Mouse (Mus musculus): ENCODE measurements around the gene Sash1. TPM values are rescaled to one million over a fixed set of nuclear protein-coding genes. Genes with fewer than 3 reads are reported as not detected.

Sash1 gene
- polyA plus RNA-seq, 1 experiment from 2014 or later = 4.6 TPM

GRCm38 (mm10) chr10:8898099-8898777, 12.4 kb upstream of the Sash1 start:
- no peak overlapping the region for H3K4me2 ChIP-seq
- no peak for ATAC-seq (replicated peaks; ENCODE audit: insufficient number of reproducible peaks, insufficient read depth, low FRiP score, low read depth)
- H3K4me3 ChIP-seq = no peak overlapping the region
- H3K4me1 ChIP-seq (replicated peaks) = no peaks in the 10 kb centered on the region
- H3K9me3 ChIP-seq (replicated peaks) = no peaks in the 10 kb centered on the region
- H3K27ac ChIP-seq = no peak overlapping the region
- no peak overlapping the region for H3K9ac ChIP-seq
- no peaks in the 10 kb centered on the region for H3K36me3 ChIP-seq
- 77% methylated on average over 5 of the region's 5 CpGs for WGBS
- H3K27me3 ChIP-seq = no peaks in the 10 kb centered on the region

DNA sequence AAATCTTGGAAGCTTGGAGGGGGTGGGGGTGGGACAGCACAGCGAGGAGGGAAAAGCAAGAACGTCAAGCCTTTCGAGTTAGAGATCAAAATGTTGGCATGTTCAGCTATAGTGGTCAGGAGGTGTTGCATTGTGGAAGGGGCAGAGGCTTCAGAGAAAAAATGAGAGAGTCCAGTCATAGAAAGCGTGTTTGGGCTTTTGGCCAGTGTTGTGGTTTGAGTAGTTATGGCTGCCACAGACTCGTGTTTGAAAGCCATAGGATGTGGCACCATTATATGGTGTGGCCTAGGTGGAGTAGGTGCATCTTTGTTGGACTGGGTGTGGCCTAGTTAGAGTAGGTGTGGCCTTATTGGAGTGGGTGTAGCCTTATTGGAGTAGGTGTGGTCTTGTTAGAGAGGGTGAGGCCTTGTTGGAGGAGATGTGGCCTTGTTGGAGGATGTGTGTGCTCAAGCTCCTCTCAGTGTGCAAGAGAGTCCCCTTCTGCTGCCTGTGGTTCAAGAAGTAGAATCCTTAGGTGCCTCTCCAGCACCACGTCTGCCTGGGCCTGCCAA, 9.2 kb upstream of the Sash1 start:
- Histone ChIP-seq H3K27ac (no peak overlapping the region), H3K9me3 (replicated peaks) (no peaks in the 10 kb centered on the region), H3K4me3 (no peak overlapping the region), H3K36me3 (no peaks in the 10 kb centered on the region), H3K4me1 (replicated peaks) (no peaks in the 10 kb centered on the region), H3K4me2 (no peak overlapping the region), H3K27me3 (no peaks in the 10 kb centered on the region), H3K9ac (no peak overlapping the region)
- WGBS = 83% methylated on average over 6 of the region's 6 CpGs
- ATAC-seq (replicated peaks; ENCODE audit: insufficient number of reproducible peaks, insufficient read depth, low FRiP score, low read depth) = no peak

GRCm38 (mm10) chr10:8890511-8890910, 4.6 kb upstream of the Sash1 start:
- 80% methylated on average over 4 of the region's 4 CpGs for WGBS

DNA sequence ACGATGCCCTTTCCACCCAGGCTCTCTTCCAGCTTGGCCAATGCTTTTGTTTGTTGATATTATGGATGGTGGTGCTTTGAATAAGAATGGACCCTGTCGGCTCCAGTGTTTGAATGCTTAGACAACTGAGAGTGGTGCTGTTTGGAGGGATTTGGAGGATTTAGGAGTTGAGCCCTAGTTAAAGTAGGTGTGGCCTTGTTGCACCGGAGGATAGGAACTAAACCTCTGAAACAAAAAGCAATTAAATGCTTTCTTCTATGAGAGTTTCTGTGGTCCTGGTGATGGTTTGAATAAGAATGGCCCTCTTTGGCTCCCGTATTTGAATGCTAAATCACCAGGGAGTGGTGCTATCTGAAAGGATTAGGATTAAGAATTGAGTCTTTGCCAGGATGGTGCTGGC, 3.5 kb upstream of the Sash1 start:
- Histone ChIP-seq H3K27me3 (no peaks in the 10 kb centered on the region), H3K9ac (no peak overlapping the region), H3K4me1 (replicated peaks) (peaks cover 9% of the 10 kb centered on the region), H3K4me3 (no peak overlapping the region), H3K4me2 (no peak overlapping the region), H3K9me3 (replicated peaks) (no peaks in the 10 kb centered on the region), H3K36me3 (no peaks in the 10 kb centered on the region), H3K27ac (no peak overlapping the region)
- no peak for ATAC-seq (replicated peaks; ENCODE audit: insufficient number of reproducible peaks, insufficient read depth, low FRiP score, low read depth)
- 77% methylated on average over 4 of the region's 4 CpGs for WGBS

More at GRCm38 (mm10) chr10:8890511-8890910, 4.6 kb upstream of the Sash1 start:
- no peak overlapping the region for H3K9ac ChIP-seq
- H3K27ac ChIP-seq = no peak overlapping the region
- no peaks in the 10 kb centered on the region for H3K9me3 ChIP-seq (replicated peaks)
- no peak for ATAC-seq (replicated peaks; ENCODE audit: insufficient number of reproducible peaks, insufficient read depth, low FRiP score, low read depth)
- H3K27me3 ChIP-seq = no peaks in the 10 kb centered on the region
- H3K4me2 ChIP-seq = no peak overlapping the region
- no peak overlapping the region for H3K4me3 ChIP-seq
- H3K4me1 ChIP-seq (replicated peaks) = peaks cover 5% of the 10 kb centered on the region; the same call in 1 of the 2 replicates
- H3K36me3 ChIP-seq = no peaks in the 10 kb centered on the region

- peaks cover 21% of the 10 kb centered on the region for H3K4me1 ChIP-seq (replicated peaks)
- peak overlapping the region; percentile 85 for H3K9ac ChIP-seq
- H3K36me3 ChIP-seq = no peaks in the 10 kb centered on the region
- WGBS = under 1% methylated on average over 14 of the region's 14 CpGs
- H3K27me3 ChIP-seq = no peaks in the 10 kb centered on the region
- H3K4me2 ChIP-seq = peak overlapping the region; percentile 83
- H3K4me3 ChIP-seq = peak overlapping the region; percentile 95
- no peaks in the 10 kb centered on the region for H3K9me3 ChIP-seq (replicated peaks)
- peak; percentile 7; the same call in 1 of the 2 replicates for ATAC-seq (replicated peaks; ENCODE audit: insufficient number of reproducible peaks, insufficient read depth, low FRiP score, low read depth)
- peak overlapping the region; percentile 98 for H3K27ac ChIP-seq
Observed at GRCm38 (mm10) chr10:8886528-8886854, 621 bp upstream of the Sash1 start.

DNA sequence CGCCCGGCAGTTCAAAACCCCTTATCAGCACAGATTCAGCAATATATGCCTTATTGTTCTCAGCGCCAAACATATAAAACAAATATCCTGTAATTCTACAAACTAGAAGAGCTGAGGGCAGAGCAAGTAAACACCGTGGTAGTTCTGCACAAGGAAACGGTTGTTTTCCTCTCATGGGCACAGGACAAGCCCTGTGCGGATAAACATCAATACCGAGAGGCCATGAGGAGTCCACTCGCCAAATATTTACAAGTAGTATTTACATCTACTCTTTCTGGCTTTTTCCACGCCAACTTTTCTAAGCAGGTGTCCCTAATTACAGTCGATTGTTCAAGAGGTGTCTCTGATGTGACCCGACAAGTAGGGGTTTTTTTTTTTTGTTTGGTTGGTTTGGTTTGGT, 669 bp downstream of the Sash1 start:
- H3K9me3 ChIP-seq (replicated peaks) = no peaks in the 10 kb centered on the region

GRCm38 (mm10) chr10:8884565-8884964, 1.3 kb downstream of the Sash1 start:
- H3K27me3 ChIP-seq = no peaks in the 10 kb centered on the region
- WGBS = 43% methylated on average over 5 of the region's 5 CpGs
- ATAC-seq (replicated peaks; ENCODE audit: insufficient number of reproducible peaks, insufficient read depth, low FRiP score, low read depth) = no peak
- no peak overlapping the region for H3K27ac ChIP-seq
- H3K36me3 ChIP-seq = no peaks in the 10 kb centered on the region
- no peaks in the 10 kb centered on the region for H3K9me3 ChIP-seq (replicated peaks)
- peaks cover 23% of the 10 kb centered on the region for H3K4me1 ChIP-seq (replicated peaks)
- H3K4me3 ChIP-seq = peak overlapping the region; percentile 95
- H3K4me2 ChIP-seq = peak overlapping the region; percentile 83
- no peak overlapping the region for H3K9ac ChIP-seq

More for the DNA sequence above, 669 bp downstream of the Sash1 start:
- WGBS = 2% methylated on average over 11 of the region's 11 CpGs
- peak overlapping the region; percentile 85 for H3K9ac ChIP-seq
- H3K4me3 ChIP-seq = peak overlapping the region; percentile 95
- H3K36me3 ChIP-seq = no peaks in the 10 kb centered on the region
- peak overlapping the region; percentile 98 for H3K27ac ChIP-seq
- ATAC-seq (replicated peaks; ENCODE audit: insufficient number of reproducible peaks, insufficient read depth, low FRiP score, low read depth) = no peak
- no peaks in the 10 kb centered on the region for H3K27me3 ChIP-seq
- H3K4me2 ChIP-seq = peak overlapping the region; percentile 83
- H3K4me1 ChIP-seq (replicated peaks) = peaks cover 23% of the 10 kb centered on the region

DNA sequence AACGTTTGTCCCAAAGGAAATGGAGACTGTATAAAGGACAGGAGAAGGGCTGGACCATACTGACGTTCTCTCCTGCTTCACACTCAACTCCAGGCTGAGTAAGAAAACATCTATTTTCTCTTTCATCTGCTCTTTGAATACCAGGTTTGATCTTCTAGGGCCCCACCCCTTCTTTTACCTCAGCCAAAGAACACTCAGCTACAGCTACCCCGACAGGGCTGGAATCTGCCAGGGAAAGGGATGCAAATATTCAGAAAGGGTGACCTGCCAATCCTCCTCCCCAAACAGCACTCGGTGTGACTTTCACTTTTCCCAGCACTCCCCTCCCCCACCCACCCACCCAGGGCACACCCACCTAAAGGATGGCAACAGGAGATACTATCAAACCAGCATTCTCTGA, 2.2 kb downstream of the Sash1 start:
- WGBS = 11% methylated on average over 4 of the region's 4 CpGs
- Histone ChIP-seq H3K4me1 (replicated peaks) (peaks cover 27% of the 10 kb centered on the region), H3K9ac (no peak overlapping the region; the same call in 1 of the 2 replicates), H3K9me3 (replicated peaks) (no peaks in the 10 kb centered on the region), H3K27me3 (no peaks in the 10 kb centered on the region), H3K36me3 (no peaks in the 10 kb centered on the region), H3K4me3 (peak overlapping the region; percentile 28), H3K4me2 (peak overlapping the region; percentile 83), H3K27ac (no peak overlapping the region)
- no peak for ATAC-seq (replicated peaks; ENCODE audit: insufficient number of reproducible peaks, insufficient read depth, low FRiP score, low read depth)

DNA sequence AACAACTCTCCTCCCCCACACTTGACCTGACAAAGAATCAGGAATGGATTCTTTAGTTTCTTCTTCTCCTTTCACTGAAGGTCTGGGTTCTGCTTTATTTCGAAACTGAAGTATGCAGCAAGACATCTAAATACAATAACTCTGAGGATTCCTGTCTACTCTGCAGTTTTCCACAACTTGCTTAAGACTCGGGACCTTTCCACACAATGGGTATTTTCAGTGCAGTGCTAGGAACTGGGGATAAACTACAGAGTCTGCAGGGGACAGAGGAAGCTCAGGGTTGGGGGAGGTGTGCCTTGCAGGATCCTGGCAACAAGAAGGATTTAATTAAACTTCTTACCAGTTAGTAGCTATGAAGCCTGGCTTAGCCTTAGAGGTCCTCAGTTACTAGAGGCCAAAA, 4.1 kb downstream of the Sash1 start:
- no peak for ATAC-seq (replicated peaks; ENCODE audit: insufficient number of reproducible peaks, insufficient read depth, low FRiP score, low read depth)
- 54% methylated on average over 2 of the region's 2 CpGs for WGBS

GRCm38 (mm10) chr10:8880950-8881675, 4.8 kb downstream of the Sash1 start:
- no peak overlapping the region for H3K4me2 ChIP-seq
- H3K4me1 ChIP-seq (replicated peaks) = peaks cover 24% of the 10 kb centered on the region
- no peaks in the 10 kb centered on the region for H3K36me3 ChIP-seq
- no peaks in the 10 kb centered on the region for H3K9me3 ChIP-seq (replicated peaks)
- WGBS = 74% methylated on average over 15 of the region's 15 CpGs
- H3K27ac ChIP-seq = no peak overlapping the region
- no peak overlapping the region for H3K4me3 ChIP-seq
- no peaks in the 10 kb centered on the region for H3K27me3 ChIP-seq
- no peak for ATAC-seq (replicated peaks; ENCODE audit: insufficient number of reproducible peaks, insufficient read depth, low FRiP score, low read depth)
- no peak overlapping the region for H3K9ac ChIP-seq

More for the DNA sequence above, 4.1 kb downstream of the Sash1 start:
- no peak overlapping the region for H3K9ac ChIP-seq
- no peaks in the 10 kb centered on the region for H3K9me3 ChIP-seq (replicated peaks)
- H3K36me3 ChIP-seq = no peaks in the 10 kb centered on the region
- peaks cover 24% of the 10 kb centered on the region for H3K4me1 ChIP-seq (replicated peaks)
- H3K27ac ChIP-seq = no peak overlapping the region
- H3K4me3 ChIP-seq = no peak overlapping the region
- H3K4me2 ChIP-seq = no peak overlapping the region
- H3K27me3 ChIP-seq = no peaks in the 10 kb centered on the region

DNA sequence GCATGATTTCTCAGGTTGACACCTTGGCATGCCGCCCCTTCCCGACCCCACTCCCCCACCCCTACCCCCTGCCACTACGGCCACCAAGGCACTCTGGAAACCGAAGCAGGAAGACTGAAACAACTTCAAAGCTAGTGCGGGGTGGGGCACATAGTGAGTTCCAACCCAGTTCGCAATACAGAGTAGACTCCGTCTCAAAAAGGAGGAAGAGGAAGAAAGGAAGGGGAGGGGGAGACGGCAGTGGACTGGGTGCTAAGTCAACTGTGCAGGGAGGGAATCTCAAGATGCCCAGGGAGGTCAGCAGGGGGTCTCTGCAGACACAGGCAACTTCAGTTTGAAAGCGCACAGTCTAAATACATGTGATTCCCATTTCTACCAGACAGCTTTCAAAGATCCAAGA, 7.0 kb downstream of the Sash1 start:
- Histone ChIP-seq H3K4me3 (no peak overlapping the region), H3K27ac (no peak overlapping the region), H3K4me1 (replicated peaks) (peaks cover 22% of the 10 kb centered on the region), H3K4me2 (peak overlapping the region; percentile 27; the same call in 1 of the 2 replicates), H3K9me3 (replicated peaks) (no peaks in the 10 kb centered on the region), H3K27me3 (no peaks in the 10 kb centered on the region), H3K9ac (no peak overlapping the region), H3K36me3 (no peaks in the 10 kb centered on the region)
- ATAC-seq (replicated peaks; ENCODE audit: insufficient number of reproducible peaks, insufficient read depth, low FRiP score, low read depth) = no peak
- WGBS = 36% methylated on average over 9 of the region's 9 CpGs

Data from heart, embryonic 15.5 days (tissue).